Mouse (Mus musculus): ENCODE measurements at regions not wholly inside any gene's neighbourhood (a gene's known extent, or its start where the extent isn't known, plus 50 kb on each side); places are given as distances from the start of the nearest gene placed in this dataset.

DNA sequence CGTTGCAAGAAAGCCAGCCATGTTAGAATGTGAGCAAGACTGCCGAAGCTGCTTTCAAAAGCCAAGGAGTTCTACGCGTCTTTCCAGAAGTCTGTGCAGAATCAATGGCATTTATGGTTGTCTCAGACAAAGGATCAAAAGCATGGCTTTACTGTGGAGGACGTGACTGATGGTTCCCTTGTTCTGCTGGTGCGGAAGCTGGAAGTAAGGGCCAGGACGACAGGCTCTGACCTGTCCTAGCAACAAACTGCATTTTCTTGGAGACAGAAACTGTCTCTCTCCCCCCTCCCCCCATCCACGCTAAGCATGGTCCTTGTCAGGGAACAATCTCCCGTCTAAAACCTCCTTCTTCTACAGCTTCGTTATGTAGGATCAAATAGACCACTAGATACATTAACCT, 2780.3 kb upstream of the Gm7489 start:
- peak overlapping the region; percentile 46 for H3K4me2 ChIP-seq
- no peaks in the 10 kb centered on the region for H3K27me3 ChIP-seq
- H3K27ac ChIP-seq, result peak overlapping the region; percentile 60; the same call in 1 of the 2 replicates
- no peak overlapping the region for H3K9ac ChIP-seq
- no peaks in the 10 kb centered on the region for H3K9me3 ChIP-seq
- no peaks in the 10 kb centered on the region for H3K36me3 ChIP-seq
- WGBS, result 15% methylated on average over 10 of the region's 10 CpGs
- H3K4me1 ChIP-seq, result peaks cover 7% of the 10 kb centered on the region; the same call in 1 of the 2 replicates
- peak overlapping the region; percentile 18; the same call in 1 of the 2 replicates for H3K4me3 ChIP-seq
- no peak for ATAC-seq (ENCODE audit: insufficient number of reproducible peaks, insufficient read depth, low FRiP score, low TSS enrichment, low read depth)

DNA sequence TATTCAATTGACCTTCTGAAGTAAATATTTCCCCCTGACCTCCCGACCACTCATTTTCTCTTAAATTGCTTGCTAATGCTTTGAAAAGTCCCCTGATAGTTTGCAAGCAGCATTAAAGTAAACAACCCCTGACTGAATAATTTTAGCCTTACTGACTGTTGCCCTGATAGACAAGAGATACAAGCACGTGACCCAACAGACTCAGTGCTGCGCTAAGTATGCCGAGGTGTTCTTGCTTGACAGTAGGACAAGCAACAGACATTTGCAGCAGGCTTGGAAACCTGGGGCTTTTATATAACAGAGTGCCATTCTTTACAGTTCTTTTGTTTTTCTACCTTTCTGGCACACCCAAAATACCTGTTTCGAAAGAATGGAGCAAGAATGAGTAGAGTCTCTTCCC, 2779.9 kb upstream of the Gm7489 start:
- Histone ChIP-seq H3K27me3 (no peaks in the 10 kb centered on the region), H3K4me3 (0 out of 2 replicates have a peak overlapping the region, but pooled peaks have one; percentile 18), H3K4me1 (peaks cover 7% of the 10 kb centered on the region; the same call in 1 of the 2 replicates), H3K36me3 (no peaks in the 10 kb centered on the region), H3K9ac (no peak overlapping the region), H3K9me3 (no peaks in the 10 kb centered on the region), H3K4me2 (peak overlapping the region; percentile 46), H3K27ac (peak overlapping the region; percentile 60; the same call in 1 of the 2 replicates)
- 55% methylated on average over 5 of the region's 5 CpGs for WGBS
- no peak for ATAC-seq (ENCODE audit: insufficient number of reproducible peaks, insufficient read depth, low FRiP score, low TSS enrichment, low read depth)

DNA sequence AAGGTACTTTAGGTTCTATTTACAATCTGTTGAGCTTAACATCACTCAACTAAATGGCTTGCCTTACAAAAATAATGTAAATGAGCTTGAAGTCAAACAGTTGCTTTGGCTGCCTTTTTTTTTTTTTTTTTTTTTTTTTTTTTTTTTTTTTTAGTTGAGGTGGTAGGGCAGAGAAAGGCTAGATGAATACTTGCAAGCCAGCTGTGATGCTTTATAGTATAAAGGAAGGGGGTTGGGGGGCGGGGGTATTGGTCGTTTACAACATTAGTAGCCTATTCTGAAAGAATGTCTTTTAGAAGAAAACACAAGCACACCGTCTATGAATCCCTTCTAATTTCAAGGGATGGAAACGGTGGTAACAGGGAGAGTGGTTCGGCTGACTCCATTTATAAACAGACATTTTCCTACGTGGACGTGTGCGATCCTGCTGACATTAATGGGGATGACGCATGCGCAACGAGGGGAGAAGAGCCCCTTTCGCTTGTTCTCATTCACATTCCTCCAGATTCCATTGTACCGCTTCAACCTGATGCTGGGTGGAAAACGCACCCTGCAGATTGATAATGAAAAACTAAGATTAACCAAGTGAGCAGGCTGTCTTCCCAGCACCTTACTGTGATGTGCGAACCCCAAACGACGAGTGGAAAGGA, 2779.2 kb upstream of the Gm7489 start:
- Histone ChIP-seq H3K9ac (no peak overlapping the region), H3K4me2 (no peak overlapping the region), H3K27me3 (no peaks in the 10 kb centered on the region), H3K4me3 (no peak overlapping the region), H3K9me3 (no peaks in the 10 kb centered on the region), H3K4me1 (peaks cover 7% of the 10 kb centered on the region; the same call in 1 of the 2 replicates), H3K27ac (no peak overlapping the region), H3K36me3 (no peaks in the 10 kb centered on the region)
- no peak for ATAC-seq (ENCODE audit: insufficient number of reproducible peaks, insufficient read depth, low FRiP score, low TSS enrichment, low read depth)
- WGBS, result 78% methylated on average over 17 of the region's 17 CpGs

DNA sequence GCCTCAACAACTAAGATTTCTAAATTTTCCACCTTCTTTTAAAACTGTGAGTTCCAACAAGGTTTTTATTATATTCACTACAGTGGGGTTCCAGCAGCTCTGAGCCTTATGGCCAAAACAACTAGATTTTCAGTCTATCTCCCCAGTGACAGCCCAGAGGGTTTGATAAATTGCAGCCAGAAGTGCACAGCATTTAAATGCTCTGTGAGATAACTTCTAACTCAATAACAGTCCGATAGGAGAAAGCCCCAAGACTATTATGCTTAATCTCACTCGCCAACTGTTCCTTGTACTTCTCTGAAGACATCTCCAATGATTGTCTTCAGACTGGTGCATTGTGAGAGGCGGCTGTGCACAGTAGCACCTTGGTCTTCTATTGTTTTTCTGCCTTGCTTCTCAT, 2774.5 kb upstream of the Gm7489 start:
- H3K27me3 ChIP-seq, result no peaks in the 10 kb centered on the region
- no peaks in the 10 kb centered on the region for H3K9me3 ChIP-seq
- H3K9ac ChIP-seq, result no peak overlapping the region
- H3K27ac ChIP-seq, result no peak overlapping the region
- H3K4me2 ChIP-seq, result no peak overlapping the region
- no peaks in the 10 kb centered on the region for H3K4me1 ChIP-seq
- no peak for ATAC-seq (ENCODE audit: insufficient number of reproducible peaks, insufficient read depth, low FRiP score, low TSS enrichment, low read depth)
- no peaks in the 10 kb centered on the region for H3K36me3 ChIP-seq
- 78% methylated on average over 3 of the region's 3 CpGs for WGBS
- H3K4me3 ChIP-seq, result no peak overlapping the region

DNA sequence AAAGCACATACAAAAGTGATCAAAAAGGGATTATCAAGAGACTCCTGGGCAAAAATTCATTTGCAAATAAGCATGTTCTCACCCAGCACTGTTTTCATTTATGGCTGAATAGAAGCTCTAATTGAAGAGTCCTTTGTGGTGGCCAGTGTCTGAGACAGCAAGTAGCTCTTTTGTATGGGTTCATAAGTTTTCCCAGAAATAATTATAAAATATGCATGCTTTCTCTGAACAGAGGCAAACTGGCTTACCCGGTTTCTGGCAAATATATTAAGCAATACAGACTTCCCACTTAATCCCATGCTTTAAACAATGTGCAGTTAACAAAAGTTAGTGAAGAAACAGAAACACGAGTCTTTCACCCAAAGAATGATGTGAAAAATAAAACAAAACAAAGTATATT, 2758.8 kb upstream of the Gm7489 start:
- 55% methylated on average over 2 of the region's 2 CpGs for WGBS
- Histone ChIP-seq H3K4me1 (peaks cover 7% of the 10 kb centered on the region), H3K27me3 (no peaks in the 10 kb centered on the region), H3K36me3 (no peaks in the 10 kb centered on the region), H3K4me2 (no peak overlapping the region), H3K9ac (no peak overlapping the region), H3K9me3 (no peaks in the 10 kb centered on the region), H3K4me3 (no peak overlapping the region), H3K27ac (no peak overlapping the region)
- no peak for ATAC-seq (ENCODE audit: insufficient number of reproducible peaks, insufficient read depth, low FRiP score, low TSS enrichment, low read depth)

DNA sequence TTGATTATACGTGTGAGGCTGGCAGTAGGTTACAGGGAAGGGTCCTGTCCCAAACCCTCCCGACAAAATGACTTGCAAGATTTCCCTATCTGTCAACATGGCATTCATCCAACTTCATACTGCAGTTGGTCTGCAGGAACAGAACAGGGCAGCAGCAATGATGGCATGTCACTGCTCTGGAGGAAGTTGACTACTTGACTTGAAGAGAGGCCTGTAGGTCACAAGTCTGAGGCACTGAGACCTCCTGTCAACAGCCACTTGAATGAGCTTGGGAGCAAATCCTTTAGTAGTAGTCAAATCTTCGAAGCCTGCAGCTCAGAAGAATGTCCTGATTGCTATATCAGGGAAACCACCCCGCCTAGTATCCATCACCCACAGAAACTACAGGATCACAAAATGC, 2753.7 kb upstream of the Gm7489 start:
- 85% methylated on average over 4 of the region's 4 CpGs for WGBS
- Histone ChIP-seq H3K27ac (no peak overlapping the region), H3K36me3 (no peaks in the 10 kb centered on the region), H3K4me1 (no peaks in the 10 kb centered on the region), H3K4me2 (no peak overlapping the region), H3K27me3 (no peaks in the 10 kb centered on the region), H3K9me3 (no peaks in the 10 kb centered on the region), H3K9ac (no peak overlapping the region), H3K4me3 (no peak overlapping the region)
- no peak for ATAC-seq (ENCODE audit: insufficient number of reproducible peaks, insufficient read depth, low FRiP score, low TSS enrichment, low read depth)

DNA sequence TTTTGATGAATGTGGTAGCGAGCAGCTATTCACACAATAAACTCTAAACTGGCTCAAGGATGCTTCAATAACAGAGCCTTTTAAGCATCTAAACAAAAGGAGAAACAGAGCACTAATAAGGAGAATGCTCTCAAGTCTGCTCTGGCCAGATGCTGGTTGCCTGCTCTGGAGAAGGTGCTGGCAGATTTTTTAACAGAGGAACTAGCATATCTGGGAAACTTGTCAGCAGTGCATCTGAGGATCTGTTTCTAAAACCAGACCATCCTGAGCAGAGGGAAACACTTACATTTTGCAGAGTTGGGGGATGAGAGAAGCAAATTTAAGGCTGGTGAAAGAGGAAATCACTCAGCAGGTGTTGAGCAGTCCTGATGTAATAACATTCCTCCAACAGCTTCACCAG, 2748.6 kb upstream of the Gm7489 start:
- Histone ChIP-seq H3K27me3 (no peaks in the 10 kb centered on the region), H3K4me1 (no peaks in the 10 kb centered on the region), H3K4me3 (no peak overlapping the region), H3K4me2 (no peak overlapping the region), H3K9ac (no peak overlapping the region), H3K27ac (no peak overlapping the region), H3K36me3 (no peaks in the 10 kb centered on the region), H3K9me3 (no peaks in the 10 kb centered on the region)
- ATAC-seq (ENCODE audit: insufficient number of reproducible peaks, insufficient read depth, low FRiP score, low TSS enrichment, low read depth), result no peak
- WGBS, result 79% methylated on average over 1 of the region's 1 CpGs

DNA sequence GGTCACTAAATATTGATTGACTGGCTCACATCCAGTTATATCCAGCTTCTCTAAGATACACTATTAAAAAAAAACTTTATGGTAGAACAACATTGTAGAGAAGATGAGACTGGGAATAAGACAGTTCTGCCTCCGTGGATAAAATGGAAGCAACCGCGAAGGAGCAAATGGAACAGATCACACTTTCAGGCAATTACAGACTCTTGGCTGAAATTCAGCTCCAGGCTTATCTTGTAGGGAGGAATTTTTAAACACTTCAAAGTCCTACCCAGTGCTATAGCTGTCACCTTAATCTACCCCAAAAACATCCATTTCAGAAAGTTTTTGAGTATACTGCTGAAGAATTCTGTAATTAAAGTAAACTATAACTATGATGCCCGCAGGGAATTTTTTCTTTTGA, 2745.2 kb upstream of the Gm7489 start:
- Histone ChIP-seq H3K4me1 (no peaks in the 10 kb centered on the region), H3K27me3 (no peaks in the 10 kb centered on the region), H3K27ac (no peak overlapping the region), H3K9me3 (no peaks in the 10 kb centered on the region), H3K9ac (no peak overlapping the region), H3K4me2 (no peak overlapping the region), H3K36me3 (no peaks in the 10 kb centered on the region), H3K4me3 (no peak overlapping the region)
- WGBS, result 60% methylated on average over 4 of the region's 4 CpGs
- no peak for ATAC-seq (ENCODE audit: insufficient number of reproducible peaks, insufficient read depth, low FRiP score, low TSS enrichment, low read depth)

DNA sequence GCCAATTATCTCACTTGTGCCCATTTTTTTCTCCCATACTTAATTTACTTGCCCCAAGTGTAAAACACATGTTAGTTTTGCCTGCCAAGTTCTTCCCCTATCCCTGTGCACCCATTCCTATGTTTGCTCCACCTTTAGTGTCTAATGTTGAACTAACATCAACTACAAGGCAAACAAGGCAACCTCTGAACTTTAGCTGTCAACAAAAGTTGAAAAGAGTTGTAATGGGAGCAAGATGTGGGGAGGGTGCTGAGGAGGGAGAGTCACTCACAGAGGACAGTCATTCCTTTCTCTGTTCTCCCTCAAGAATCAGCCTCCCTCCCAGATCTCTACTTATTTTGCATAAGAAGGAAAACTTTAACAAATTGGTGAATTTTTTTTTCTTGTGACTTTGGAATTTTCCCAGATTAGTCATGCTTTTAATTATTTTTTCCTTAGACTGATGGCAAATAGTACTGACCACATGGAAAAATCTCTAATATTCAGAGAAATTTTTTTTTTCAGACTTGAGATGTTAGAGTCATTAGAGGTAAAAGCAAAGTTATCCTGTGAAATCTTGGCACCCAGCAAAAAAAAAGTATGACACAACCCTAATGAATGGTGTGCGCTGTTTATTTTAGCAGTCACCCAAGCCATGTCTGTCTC, 2710.6 kb upstream of the Gm7489 start:
- no peaks in the 10 kb centered on the region for H3K27me3 ChIP-seq
- ATAC-seq (ENCODE audit: insufficient number of reproducible peaks, insufficient read depth, low FRiP score, low TSS enrichment, low read depth), result no peak
- 100% methylated on average over 1 of the region's 1 CpGs for WGBS
- no peaks in the 10 kb centered on the region for H3K9me3 ChIP-seq
- H3K9ac ChIP-seq, result no peak overlapping the region
- no peak overlapping the region for H3K4me3 ChIP-seq
- no peaks in the 10 kb centered on the region for H3K36me3 ChIP-seq
- no peak overlapping the region for H3K4me2 ChIP-seq
- H3K27ac ChIP-seq, result no peak overlapping the region
- no peaks in the 10 kb centered on the region for H3K4me1 ChIP-seq

DNA sequence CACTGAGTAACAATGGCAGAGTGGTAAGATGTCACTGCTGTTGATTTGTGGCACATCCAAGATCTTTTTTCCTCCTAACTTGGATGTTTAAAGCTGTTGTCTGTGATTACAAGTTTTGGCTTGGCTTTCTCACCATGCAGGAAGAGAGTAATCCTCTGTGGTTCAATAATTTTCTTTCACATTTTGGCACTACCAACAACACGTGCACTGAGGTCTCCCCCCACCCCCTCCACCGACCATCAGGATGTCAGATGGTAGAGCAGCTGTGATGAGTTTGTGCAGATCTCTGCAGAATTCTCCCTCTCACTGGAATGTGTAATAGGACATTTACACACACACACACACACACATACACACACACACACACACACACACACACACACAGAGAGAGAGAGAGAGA, 2708.2 kb upstream of the Gm7489 start:
- Histone ChIP-seq H3K36me3 (no peaks in the 10 kb centered on the region), H3K27ac (no peak overlapping the region), H3K27me3 (no peaks in the 10 kb centered on the region), H3K9ac (no peak overlapping the region), H3K9me3 (no peaks in the 10 kb centered on the region), H3K4me1 (no peaks in the 10 kb centered on the region), H3K4me2 (no peak overlapping the region), H3K4me3 (no peak overlapping the region)
- ATAC-seq (ENCODE audit: insufficient number of reproducible peaks, insufficient read depth, low FRiP score, low TSS enrichment, low read depth), result no peak
- 25% methylated on average over 2 of the region's 2 CpGs for WGBS

DNA sequence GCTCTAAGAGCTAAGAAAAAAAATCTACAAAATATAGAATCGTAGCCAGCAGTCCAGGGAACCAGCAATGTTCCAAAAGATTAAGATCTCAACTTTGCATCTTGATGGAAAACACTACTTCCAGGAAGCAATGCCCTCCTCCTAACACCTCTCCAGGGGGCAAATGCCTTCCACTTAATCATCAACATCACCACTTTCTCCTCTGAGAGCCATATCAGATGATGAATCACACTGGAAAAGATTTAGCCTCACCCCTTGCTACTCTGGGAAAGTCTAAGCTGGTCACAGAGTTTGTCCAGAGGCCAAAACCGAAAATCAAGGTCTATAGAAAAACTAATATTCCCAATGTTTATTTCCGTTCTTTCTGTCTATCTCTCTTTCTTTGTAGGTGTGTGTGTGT, 2695.6 kb upstream of the Gm7489 start:
- Histone ChIP-seq H3K4me2 (no peak overlapping the region), H3K9me3 (no peaks in the 10 kb centered on the region), H3K36me3 (no peaks in the 10 kb centered on the region), H3K4me1 (no peaks in the 10 kb centered on the region), H3K9ac (no peak overlapping the region), H3K4me3 (no peak overlapping the region), H3K27me3 (no peaks in the 10 kb centered on the region), H3K27ac (no peak overlapping the region)
- ATAC-seq (ENCODE audit: insufficient number of reproducible peaks, insufficient read depth, low FRiP score, low TSS enrichment, low read depth), result no peak
- WGBS, result 79% methylated on average over 3 of the region's 3 CpGs

DNA sequence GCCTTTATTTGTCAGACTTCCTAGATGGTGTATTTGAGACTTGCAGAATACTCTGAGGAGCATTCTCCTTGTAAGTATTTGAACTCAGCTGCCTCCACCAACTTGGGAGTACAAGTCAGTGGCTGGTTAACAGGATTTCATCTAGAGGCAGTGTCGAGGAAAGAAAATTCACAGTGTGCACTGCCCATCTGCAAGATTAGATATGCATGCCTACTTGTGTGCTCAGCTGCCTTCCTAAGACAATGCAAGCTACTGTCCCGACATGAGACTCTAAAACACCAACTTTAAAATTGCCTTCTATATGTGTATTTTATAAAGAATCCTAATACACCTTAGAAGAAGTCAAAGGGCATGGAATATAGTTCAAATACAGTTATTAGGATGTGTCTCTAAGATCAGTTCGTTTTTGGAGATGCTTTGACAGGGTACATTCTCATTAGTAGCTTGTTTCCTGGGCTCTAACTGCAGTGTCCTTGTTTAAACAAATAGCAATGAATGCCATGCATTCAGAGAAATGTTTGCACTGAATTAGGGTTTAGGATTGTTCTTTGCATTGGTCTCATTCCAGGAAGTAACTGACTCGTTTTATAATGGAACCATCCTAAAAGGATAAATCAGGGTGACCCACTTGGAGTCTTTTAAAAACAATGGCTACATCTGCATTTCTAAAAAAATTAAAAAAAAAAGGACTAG, 2687.1 kb upstream of the Gm7489 start:
- Histone ChIP-seq H3K9me3 (no peaks in the 10 kb centered on the region), H3K27me3 (no peaks in the 10 kb centered on the region), H3K4me2 (no peak overlapping the region), H3K4me1 (no peaks in the 10 kb centered on the region), H3K36me3 (no peaks in the 10 kb centered on the region), H3K27ac (peak overlapping the region; percentile 12; the same call in 1 of the 2 replicates), H3K9ac (no peak overlapping the region), H3K4me3 (no peak overlapping the region)
- WGBS, result 17% methylated on average over 4 of the region's 4 CpGs
- ATAC-seq (ENCODE audit: insufficient number of reproducible peaks, insufficient read depth, low FRiP score, low TSS enrichment, low read depth), result no peak

All from embryonic facial prominence, embryonic 13.5 days (tissue).